ENCODE assay signal across 9 mouse cellular contexts in genomic region chr11:116019976-116020411, GRCm38 (mm10). TPM values are rescaled to one million over a fixed set of nuclear protein-coding genes. Genes with fewer than 3 reads are reported as not detected.
DNase-seq lines count a peak whose midpoint lies in the region; ATAC-seq and TF ChIP-seq lines count a peak whose summit lies in the region.
"Had no signal": no experiment of that assay in that cellular context is flagged by ENCODE, and none has a peak within 500 bp of the region (broad histone marks: within the 10 kb centered on the region; RNA-seq: fewer than 3 reads in every experiment).

No protein-coding gene starts in this region.

- no peak for ATAC-seq in megakaryocyte-erythroid progenitor cell, adult 5-6 weeks (replicated peaks; ENCODE audit: low FRiP score, low TSS enrichment, poor library complexity, severe bottlenecking)

- H3K36me3 ChIP-seq in limb, embryonic 10.5 days: peaks cover 33% of the 10 kb centered on the region

- no peak overlapping the region for H3K27ac ChIP-seq in limb, embryonic 10.5 days
- no peak overlapping the region for H3K27ac ChIP-seq in gastrocnemius, adult 2 months

- DNase-seq in heart, postnatal 4 days: peak; percentile 45
- no peak for DNase-seq in heart, adult 9 months (ENCODE audit: low spot score in 2 of 2)
- DNase-seq in thymus, postnatal 4 days: peak; percentile 32
- no peak for DNase-seq in thymus, adult 18-20 months
- peak; percentile 52 for DNase-seq in limb, embryonic 10.5 days (ENCODE audit: low spot score)
- no peak for DNase-seq in gastrocnemius, adult 2 months
- no peak for DNase-seq in adrenal gland, adult 2 months
- DNase-seq: kidney, adult 11 months had no signal

- H3K9me3 ChIP-seq in limb, embryonic 10.5 days (replicated peaks): no peaks in the 10 kb centered on the region

- WGBS in limb, embryonic 10.5 days: 92% methylated on average over 2 of the region's 2 CpGs

- intact Hi-C loops in gastrocnemius, adult 2 months (cut with DNase I): loop anchor here (2.0 kb wide), 1 partner anchor 85 kb away; no protein-coding TSS in a partner anchor

- H3K4me1 ChIP-seq in limb, embryonic 10.5 days: peaks cover 10% of the 10 kb centered on the region

- TF ChIP-seq CTCF in gastrocnemius, adult 2 months (IDR thresholded peaks at IDR 0.05): no peak

- H3K27me3 ChIP-seq in limb, embryonic 10.5 days (ENCODE audit: low read depth, poor library complexity, severe bottlenecking): no peaks in the 10 kb centered on the region

- no peak overlapping the region for H3K4me3 ChIP-seq in limb, embryonic 10.5 days
- no peak overlapping the region for H3K4me3 ChIP-seq in gastrocnemius, adult 2 months

RNA-seq across cellular contexts. Expression of gene Galk1, which starts 7.5 kb away (rescaled TPM):
- 10 to 100 TPM; 52.9 to 54.3 TPM for total RNA-seq in heart, postnatal 4 days (2021)
- polyA plus RNA-seq in limb, embryonic 10.5 days (2016; fragmentation: Nextera tagmentation; extraction: Ambion mirVana): 243 and 283 TPM in 2 replicates
- total RNA-seq in megakaryocyte-erythroid progenitor cell, adult 5-6 weeks (2014; fragmentation: Nextera tagmentation): 31.7 and 35.1 TPM in 2 replicates
- 29.7 and 39.5 TPM in 2 replicates for total RNA-seq in megakaryocyte-erythroid progenitor cell, adult 5-6 weeks (2017)
- 1 to 10 TPM; 3.0 to 3.8 TPM for total RNA-seq in gastrocnemius, adult 2 months (2021)
- total RNA-seq in adrenal gland, adult 2 months (2021): 10 to 100 TPM; 30.6 to 45.6 TPM
- 68.6 and 71.3 TPM in 2 replicates for polyA plus RNA-seq in adrenal gland, adult 2 months (2012; rRNA removed)

RNA-seq across cellular contexts. Expression of gene H3f3b, which starts 7.8 kb away (rescaled TPM):
- total RNA-seq in heart, postnatal 4 days (2021): 100 to 1,000 TPM; 466 to 502 TPM
- 1,754 and 1,985 TPM in 2 replicates for polyA plus RNA-seq in limb, embryonic 10.5 days (2016; fragmentation: Nextera tagmentation; extraction: Ambion mirVana)
- 594 and 607 TPM in 2 replicates for total RNA-seq in megakaryocyte-erythroid progenitor cell, adult 5-6 weeks (2014; fragmentation: Nextera tagmentation)
- total RNA-seq in megakaryocyte-erythroid progenitor cell, adult 5-6 weeks (2017): 709 and 905 TPM in 2 replicates
- 10 to 100 TPM; 55.9 to 58.7 TPM for total RNA-seq in gastrocnemius, adult 2 months (2021)
- 100 to 1,000 TPM; 270 to 363 TPM for total RNA-seq in adrenal gland, adult 2 months (2021)
- polyA plus RNA-seq in adrenal gland, adult 2 months (2012; rRNA removed): 76.2 and 92.7 TPM in 2 replicates

RNA-seq across cellular contexts. Expression of gene Unk, which starts 10.1 kb away (rescaled TPM):
- total RNA-seq in heart, postnatal 4 days (2021): 10 to 100 TPM; 22.3 to 25.0 TPM
- polyA plus RNA-seq in limb, embryonic 10.5 days (2016; fragmentation: Nextera tagmentation; extraction: Ambion mirVana): 46.1 and 53.2 TPM in 2 replicates
- 27.0 and 53.0 TPM in 2 replicates for total RNA-seq in megakaryocyte-erythroid progenitor cell, adult 5-6 weeks (2014; fragmentation: Nextera tagmentation)
- 11.0 and 12.0 TPM in 2 replicates for total RNA-seq in megakaryocyte-erythroid progenitor cell, adult 5-6 weeks (2017)
- 1 to 10 TPM; 7.0 to 7.4 TPM for total RNA-seq in gastrocnemius, adult 2 months (2021)
- 10 to 100 TPM; 20.2 to 21.2 TPM for total RNA-seq in adrenal gland, adult 2 months (2021)
- polyA plus RNA-seq in adrenal gland, adult 2 months (2012; rRNA removed): 46.0 and 58.5 TPM in 2 replicates

RNA-seq across cellular contexts. Expression of gene Itgb4, which starts 45.5 kb away (rescaled TPM):
- 1 to 10 TPM; 5.0 to 5.4 TPM for total RNA-seq in heart, postnatal 4 days (2021)
- polyA plus RNA-seq in limb, embryonic 10.5 days (2016; fragmentation: Nextera tagmentation; extraction: Ambion mirVana): 0.90 and 1.6 TPM in 2 replicates
- 0.07 and 0.37 TPM in 2 replicates for total RNA-seq in megakaryocyte-erythroid progenitor cell, adult 5-6 weeks (2014; fragmentation: Nextera tagmentation)
- 0.65 TPM in 1 of 2 replicates, not detected in the other for total RNA-seq in megakaryocyte-erythroid progenitor cell, adult 5-6 weeks (2017)
- 1 to 10 TPM; 4.2 to 4.5 TPM for total RNA-seq in gastrocnemius, adult 2 months (2021)
- total RNA-seq in adrenal gland, adult 2 months (2021): 1 to 10 TPM; 2.1 to 4.3 TPM
- polyA plus RNA-seq in adrenal gland, adult 2 months (2012; rRNA removed): 3.9 and 4.8 TPM in 2 replicates

RNA-seq across cellular contexts. Expression of gene Unc13d, which starts 57.8 kb away (rescaled TPM):
- total RNA-seq in heart, postnatal 4 days (2021): under 1 TPM; 0.88 to 0.95 TPM
- 2.4 and 3.7 TPM in 2 replicates for polyA plus RNA-seq in limb, embryonic 10.5 days (2016; fragmentation: Nextera tagmentation; extraction: Ambion mirVana)
- total RNA-seq in megakaryocyte-erythroid progenitor cell, adult 5-6 weeks (2014; fragmentation: Nextera tagmentation): 47.1 and 58.7 TPM in 2 replicates
- total RNA-seq in megakaryocyte-erythroid progenitor cell, adult 5-6 weeks (2017): 24.8 and 36.3 TPM in 2 replicates
- total RNA-seq in gastrocnemius, adult 2 months (2021): under 1 TPM; 0.13 to 0.50 TPM
- 1 to 10 TPM in 1 of 2 experiments, under 1 TPM in 1; 0.83 to 1.0 TPM for total RNA-seq in adrenal gland, adult 2 months (2021)
- 2.3 and 3.4 TPM in 2 replicates for polyA plus RNA-seq in adrenal gland, adult 2 months (2012; rRNA removed)

Comparison
In these comparisons a context has a peak if more than half of its experiments do, and no peak if none do; other contexts are left out.
1. DNase-seq: peak in heart, postnatal 4 days (single experiment), thymus, postnatal 4 days (single experiment) and limb, embryonic 10.5 days (single experiment); none in heart, adult 9 months (0 of 2), thymus, adult 18-20 months (0 of 2), gastrocnemius, adult 2 months (single experiment) and adrenal gland, adult 2 months (single experiment).
2. RNA of gene Galk1, which starts 7.5 kb away (total RNA-seq): 52.9 to 54.3 TPM in heart, postnatal 4 days, 30.6 to 45.6 TPM in adrenal gland, adult 2 months and 29.7 to 39.5 TPM in megakaryocyte-erythroid progenitor cell, adult 5-6 weeks; 3.0 to 3.8 TPM in gastrocnemius, adult 2 months; every median in the first group is over 4 times any median in the second.
3. RNA of gene H3f3b, which starts 7.8 kb away (total RNA-seq): 594 to 905 TPM in megakaryocyte-erythroid progenitor cell, adult 5-6 weeks, 466 to 502 TPM in heart, postnatal 4 days and 270 to 363 TPM in adrenal gland, adult 2 months; 55.9 to 58.7 TPM in gastrocnemius, adult 2 months; every median in the first group is over 4 times any median in the second.